Mouse (Mus musculus) liver, adult 2 months (tissue): ENCODE measurements around the gene Ptms.

Source experiments
- CTCF ChIP-seq: fragments of 200-500 bp; IDR thresholded peaks from 2 replicates; pipeline ENCODE4 v1.5.1; 2011; ENCODE audit warnings: low read depth, low read length, control low read depth
- POLR2A ChIP-seq: fragments of 200-500 bp; IDR thresholded peaks from 2 replicates; pipeline ENCODE4 v1.6.1; 2011; ENCODE audit warnings: low read length, control low read depth; ENCODE audit not compliant: insufficient read depth; ENCODE audit errors: extremely low read depth

DNA sequence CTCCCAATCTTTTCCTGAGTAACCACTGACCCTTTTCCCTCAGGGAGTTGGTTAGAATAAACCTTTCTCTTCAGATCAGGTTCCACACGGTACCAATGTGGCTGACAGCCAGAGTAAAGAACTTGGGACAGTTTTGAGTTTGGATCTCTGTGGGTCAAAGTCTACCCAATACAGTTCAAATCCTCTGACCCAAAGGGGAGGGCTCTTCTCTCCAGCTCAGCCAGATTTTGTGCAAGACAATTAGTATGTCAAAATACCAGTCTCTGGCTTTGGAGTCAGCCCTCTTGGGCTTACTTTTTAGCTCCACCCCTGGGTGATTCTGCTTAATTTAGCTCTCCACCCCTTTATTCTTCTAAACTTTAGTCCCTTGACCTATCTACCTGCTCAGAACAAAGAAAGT lies 10.3 kb upstream of the Ptms start:
- TF ChIP-seq POLR2A (no peak), CTCF (no peak)
